Mouse (Mus musculus) small intestine, adult 2 months (tissue): ENCODE measurements around the gene Capzb.

Experiments
- CTCF ChIP-seq: fragments of 200-500 bp; IDR thresholded peaks from 2 replicates; pipeline ENCODE4 v1.5.1; 2012; ENCODE audit warnings: low read depth, mild to moderate bottlenecking, control low read depth, inconsistent platforms, low read length, moderate library complexity, mixed read lengths; ENCODE audit not compliant: insufficient replicate concordance, insufficient read length; ENCODE audit errors: extremely low read depth
- POLR2A ChIP-seq: fragments of 200-500 bp; IDR thresholded peaks from 2 replicates; pipeline ENCODE4 v1.6.1; 2012; ENCODE audit warnings: low read depth, mild to moderate bottlenecking, control low read depth, inconsistent platforms, low read length, moderate library complexity

GRCm38 (mm10) chr4:139309651-139310050 is 117.0 kb downstream of the Capzb start:
- TF ChIP-seq CTCF (peak; percentile 34; the same call in 1 of the 2 replicates), POLR2A (no peak)
